Mouse (Mus musculus) liver, embryonic 13.5 days (tissue): ENCODE results near the gene Samd4b. TPM values are rescaled to one million over a fixed set of nuclear protein-coding genes. Genes with fewer than 3 reads are reported as not detected.
"Not testable (repeated sequence)": the region's sequence is repeated elsewhere in the genome, so short reads cannot be mapped to it uniquely, and the experiment has no call there.

Experiments
- ATAC-seq: fragments of 200-750 bp; cut with Nextera tagmentation; 2 replicates; pipeline ENCODE4 v1.8.0; 2017; ENCODE audit warnings: low read depth, mild to moderate bottlenecking, moderate number of reproducible peaks, moderate library complexity
- DNase-seq: peaks from one replicate; pipeline ENCODE4 v3.0.0; 2022
- H3K27ac ChIP-seq: fragments of 300-500 bp; sonication (generic); 2 replicates; pipeline ENCODE4 v1.5.1; 2015; ENCODE audit warnings: moderate library complexity, mild to moderate bottlenecking, inconsistent platforms
- H3K27me3 ChIP-seq: fragments of 300-500 bp; sonication (generic); 2 replicates; pipeline ENCODE4 v1.6.1; 2015; ENCODE audit warnings: mild to moderate bottlenecking, inconsistent platforms
- H3K36me3 ChIP-seq: fragments of 300-500 bp; sonication (generic); 2 replicates; pipeline ENCODE4 v1.6.1; 2015; ENCODE audit warnings: mild to moderate bottlenecking, inconsistent platforms
- H3K4me1 ChIP-seq: fragments of 300-500 bp; sonication (generic); replicated peaks from 2 replicates; pipeline ENCODE4 v1.6.1; 2015; ENCODE audit warnings: inconsistent platforms
- H3K4me2 ChIP-seq: fragments of 300-500 bp; sonication (generic); 2 replicates; pipeline ENCODE4 v1.6.1; 2015; ENCODE audit warnings: inconsistent platforms, mild to moderate bottlenecking, moderate library complexity
- H3K4me3 ChIP-seq: fragments of 300-500 bp; sonication (generic); replicated peaks from 2 replicates; pipeline ENCODE4 v1.5.1; 2015; ENCODE audit warnings: mild to moderate bottlenecking, inconsistent platforms
- H3K9ac ChIP-seq: fragments of 300-500 bp; sonication (generic); 2 replicates; pipeline ENCODE4 v1.6.1; 2015; ENCODE audit warnings: mild to moderate bottlenecking, inconsistent platforms
- H3K9me3 ChIP-seq: fragments of 300-500 bp; sonication (generic); replicated peaks from 2 replicates; pipeline ENCODE4 v1.6.1; 2016; ENCODE audit warnings: inconsistent platforms
- WGBS: fragments of 180-500 bp; shearing (Covaris S2); methylation state at CpG from one replicate; pipeline ENCODE4 v1.1.7; 2015; ENCODE audit not compliant: insufficient replicate concordance; 5-methylcytosine and 5-hydroxymethylcytosine counted together
- polyA plus RNA-seq: library from polyadenylated mRNA; unstranded; fragments of >200 nt; fragmentation: Nextera tagmentation; extraction: Ambion mirVana; gene quantifications from 2 replicates; pipeline ENCODE4 v1.2.1, GENCODE M21; 2015

Samd4b gene
- polyA plus RNA-seq, 1 experiment from 2014 or later: 4.1 TPM

DNA sequence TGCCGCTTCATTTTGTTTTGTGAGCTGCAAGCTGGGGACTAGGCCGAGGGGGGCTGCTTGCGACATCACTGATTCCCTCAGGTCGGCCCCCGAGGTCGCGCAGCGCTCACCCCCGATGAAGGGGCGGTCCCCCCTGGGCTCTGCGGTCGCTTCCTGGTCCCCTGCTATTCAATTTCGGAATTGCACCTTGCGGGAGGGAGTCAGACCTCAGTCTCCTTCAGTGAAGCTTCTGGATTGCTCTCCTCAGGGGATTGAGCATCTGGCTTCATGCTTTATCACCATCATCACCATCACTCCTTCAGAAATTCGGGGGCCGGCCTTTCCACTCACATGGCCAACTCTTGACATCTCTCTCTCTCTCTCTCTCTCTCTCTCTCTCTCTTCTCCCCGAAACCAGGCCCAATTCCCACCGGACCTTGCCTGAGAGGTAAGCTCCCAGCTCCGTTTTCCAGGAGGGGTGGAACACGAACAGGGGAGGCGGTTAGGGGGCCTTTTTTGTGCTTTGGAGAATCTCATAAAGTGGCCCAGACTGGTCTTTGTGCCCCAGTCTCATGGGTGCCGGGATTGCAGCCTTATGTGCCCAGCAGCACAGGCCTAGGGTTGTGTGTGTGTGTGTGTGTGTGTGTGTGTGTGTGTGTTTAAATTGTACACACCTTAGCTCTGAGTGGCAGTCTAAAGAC lies 204.5 kb downstream of the Samd4b start:
- DNase-seq (no peak), ATAC-seq (no peak)
- peaks cover 62% of the 10 kb centered on the region for H3K36me3 ChIP-seq

DNA sequence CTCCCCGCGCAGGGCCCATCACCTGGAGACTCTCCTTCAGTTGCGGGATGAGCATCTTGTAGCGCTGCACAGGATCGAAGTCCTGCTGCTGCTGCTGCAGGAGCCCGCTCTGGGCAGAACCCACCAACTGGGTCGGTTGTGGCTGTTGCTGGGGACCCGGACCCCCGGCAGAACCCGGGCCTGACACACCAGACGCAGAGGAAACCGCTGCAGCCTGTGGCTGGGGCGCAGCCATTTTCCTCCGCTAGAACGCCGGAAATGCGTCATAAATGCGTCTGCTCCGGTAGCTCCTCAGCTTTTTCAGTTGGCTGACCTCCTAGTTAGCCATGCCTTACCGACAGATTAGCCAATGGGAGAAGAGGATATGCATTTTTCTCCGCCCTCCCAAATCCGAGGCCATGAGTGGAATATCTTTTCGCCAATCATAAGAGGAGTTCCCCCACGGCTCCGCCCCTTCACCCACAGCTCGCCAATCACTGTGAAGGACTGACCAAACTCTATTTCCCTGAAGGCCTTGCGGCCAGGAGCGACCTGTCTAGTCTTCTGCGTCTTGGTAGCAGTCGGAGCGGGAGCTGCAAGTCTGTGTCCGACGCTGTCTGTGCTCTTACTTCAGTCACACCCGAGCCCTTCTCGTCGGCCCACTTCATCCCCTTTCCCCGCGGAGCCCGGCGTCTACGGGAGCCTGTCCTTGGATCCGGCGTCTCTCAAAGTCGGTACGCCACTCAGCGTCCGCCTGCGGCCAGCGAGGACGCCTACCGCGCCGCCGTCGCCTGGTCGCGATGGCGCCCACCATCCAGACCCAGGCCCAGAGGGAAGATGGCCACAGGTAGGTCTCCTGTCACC lies 205.3 kb downstream of the Samd4b start, which contains the start of the genes Med29 and Paf1:
Gene Med29 (minus strand): TSS at position 280 of the 843 bp plus-strand sequence.
Gene Paf1 (plus strand): TSS at position 523 of the 843 bp plus-strand sequence.
- Histone ChIP-seq H3K4me1 (peaks cover 33% of the 10 kb centered on the region), H3K9me3 (no peaks in the 10 kb centered on the region), H3K9ac (peak within 1 kb of the TSS; percentile 85), H3K4me2 (peak within 1 kb of the TSS; percentile 95), H3K36me3 (peaks cover 62% of the 10 kb centered on the region), H3K4me3 (peak within 1 kb of the TSS; percentile 85), H3K27me3 (no peaks in the 10 kb centered on the region), H3K27ac (peak within 1 kb of the TSS; percentile 77)
- DNase-seq (peak; percentile 97), ATAC-seq (peak; percentile 97)
- under 1% methylated on average over 58 of the region's 58 CpGs for WGBS

More for the DNA sequence above, 204.5 kb downstream of the Samd4b start:
- Histone ChIP-seq H3K9ac (peak overlapping the region; percentile 85), H3K27me3 (no peaks in the 10 kb centered on the region), H3K9me3 (no peaks in the 10 kb centered on the region), H3K4me1 (peaks cover 27% of the 10 kb centered on the region), H3K4me2 (peak overlapping the region; percentile 95), H3K27ac (peak overlapping the region; percentile 77), H3K4me3 (peak overlapping the region; percentile 85)
- 5% methylated on average over 22 of the region's 22 CpGs for WGBS

DNA sequence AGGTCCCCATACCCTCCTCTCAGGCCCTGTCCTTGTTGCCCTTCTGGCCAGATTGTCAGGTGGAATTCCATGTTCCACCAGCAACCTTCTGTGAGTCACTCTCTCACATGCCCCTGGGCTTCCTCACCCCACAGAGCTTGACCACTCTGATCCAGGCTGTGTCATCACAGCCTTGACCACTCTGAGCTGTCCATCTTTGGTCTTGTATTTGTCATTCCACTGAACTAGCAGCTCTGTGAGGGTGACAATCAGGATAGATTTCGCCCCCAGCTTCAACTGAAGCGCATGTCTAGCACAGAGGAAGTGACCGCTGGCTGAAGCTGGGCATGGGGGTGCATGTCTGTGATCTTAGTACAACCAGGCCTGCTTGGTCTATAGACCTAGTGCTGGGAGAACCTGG lies 207.6 kb downstream of the Samd4b start:
- Histone ChIP-seq H3K9me3 (no peaks in the 10 kb centered on the region), H3K4me2 (no peak overlapping the region), H3K27ac (no peak overlapping the region), H3K27me3 (no peaks in the 10 kb centered on the region), H3K4me1 (peaks cover 44% of the 10 kb centered on the region), H3K36me3 (peaks cover 57% of the 10 kb centered on the region), H3K4me3 (no peak overlapping the region), H3K9ac (no peak overlapping the region)
- no peak for ATAC-seq
- no peak for DNase-seq
- WGBS: 86% methylated on average over 3 of the region's 3 CpGs

DNA sequence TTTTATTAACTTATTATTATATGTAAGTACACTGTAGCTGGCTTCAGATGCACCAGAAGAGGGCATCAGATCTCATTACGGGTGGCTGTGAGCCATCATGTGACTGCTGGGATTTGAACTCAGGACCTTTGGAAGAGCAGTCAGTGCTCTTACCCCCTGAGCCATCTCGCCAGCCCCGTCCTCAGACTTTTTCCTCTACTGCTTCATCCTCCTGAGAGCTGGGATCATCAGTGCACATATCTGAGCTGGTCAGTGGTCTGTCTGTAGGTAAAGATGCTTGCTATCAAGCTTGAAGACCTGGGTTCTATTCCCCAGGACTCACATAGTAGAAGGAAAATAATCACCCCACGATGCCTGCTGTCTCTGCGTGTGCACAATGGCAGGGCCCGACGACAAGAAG lies 210.6 kb downstream of the Samd4b start:
- H3K4me3 ChIP-seq, H3K9ac ChIP-seq, ATAC-seq, H3K4me2 ChIP-seq, DNase-seq, H3K27me3 ChIP-seq, H3K27ac ChIP-seq, H3K9me3 ChIP-seq: not testable (repeated sequence)
- Histone ChIP-seq H3K36me3 (peaks cover 52% of the 10 kb centered on the region), H3K4me1 (peaks cover 63% of the 10 kb centered on the region)
- WGBS: 72% methylated on average over 7 of the region's 7 CpGs

DNA sequence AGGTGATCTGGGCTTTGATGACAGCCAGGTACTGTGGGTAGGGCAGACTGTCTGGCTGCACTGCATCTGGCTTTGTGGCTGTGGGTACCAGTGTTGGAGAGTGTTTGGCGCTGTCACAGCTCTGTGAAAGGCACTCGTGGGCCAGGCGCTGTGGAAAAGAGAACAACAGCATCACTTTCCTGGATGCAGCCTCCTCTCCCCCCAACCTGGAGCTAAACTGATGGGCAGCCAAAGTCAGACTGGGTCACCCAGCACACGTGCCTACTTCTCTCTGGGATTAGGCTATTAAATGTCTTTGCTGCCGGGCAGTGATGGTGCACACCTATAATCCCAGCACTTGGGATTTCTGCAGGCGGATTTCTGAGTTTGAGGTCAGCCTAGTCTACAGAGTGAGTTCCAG lies 211.1 kb downstream of the Samd4b start:
- Histone ChIP-seq H3K4me1 (peaks cover 66% of the 10 kb centered on the region), H3K36me3 (peaks cover 52% of the 10 kb centered on the region)
- not testable (repeated sequence) for H3K9ac ChIP-seq, DNase-seq, H3K9me3 ChIP-seq, H3K27me3 ChIP-seq, H3K27ac ChIP-seq, H3K4me2 ChIP-seq, H3K4me3 ChIP-seq, ATAC-seq
- WGBS: 67% methylated on average over 6 of the region's 6 CpGs

DNA sequence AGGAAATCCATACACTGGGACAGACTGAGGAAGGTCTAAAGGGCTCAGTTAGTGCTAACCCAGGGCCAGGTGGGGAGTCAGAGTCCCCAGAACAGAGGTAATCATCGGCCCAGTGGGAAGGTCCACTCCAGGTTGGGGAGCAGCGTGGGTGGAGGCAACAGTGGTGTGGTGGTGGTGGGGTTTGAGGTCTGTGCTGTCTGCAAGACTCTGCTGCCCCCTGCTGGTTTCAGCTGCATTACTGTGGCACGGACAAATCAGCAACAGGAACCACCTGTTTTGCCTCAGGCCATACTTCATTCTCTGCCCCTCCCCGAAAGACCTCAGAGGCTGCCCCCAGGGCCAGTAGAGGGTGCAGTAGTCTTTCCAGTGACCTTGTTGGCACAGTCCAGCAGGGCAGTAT lies 211.5 kb downstream of the Samd4b start:
- DNase-seq (peak; percentile 70), ATAC-seq (peak; percentile 30)
- Histone ChIP-seq H3K4me1 (peaks cover 66% of the 10 kb centered on the region), H3K27me3 (no peaks in the 10 kb centered on the region), H3K27ac (peak overlapping the region; percentile 67), H3K9ac (no peak overlapping the region), H3K4me3 (no peak overlapping the region), H3K36me3 (peaks cover 52% of the 10 kb centered on the region), H3K9me3 (no peaks in the 10 kb centered on the region), H3K4me2 (peak overlapping the region; percentile 18; the same call in 1 of the 2 replicates)
- WGBS: 7% methylated on average over 4 of the region's 4 CpGs

DNA sequence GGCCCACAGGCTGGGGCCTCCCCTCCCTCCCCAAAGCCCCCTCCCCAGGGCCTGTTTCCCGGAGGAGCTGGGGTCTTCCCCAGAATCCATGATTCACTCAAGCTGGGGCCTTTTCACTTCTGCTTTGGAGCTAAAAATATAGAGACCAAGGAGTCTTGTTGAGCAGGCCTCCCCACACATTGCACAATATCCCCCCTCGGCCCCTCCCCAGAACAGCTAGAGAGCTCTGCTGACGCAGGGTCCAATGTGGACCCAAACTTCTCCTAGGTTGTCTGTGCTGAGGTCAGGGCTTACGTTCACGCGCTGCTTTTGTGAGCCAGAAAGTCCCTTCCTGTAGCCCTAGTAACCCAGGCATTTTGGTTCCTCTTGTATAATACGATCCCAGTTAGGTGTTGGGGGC lies 211.9 kb downstream of the Samd4b start:
- 49% methylated on average over 7 of the region's 7 CpGs for WGBS
- ATAC-seq (no peak), DNase-seq (peak; percentile 15)
- Histone ChIP-seq H3K4me1 (peaks cover 66% of the 10 kb centered on the region), H3K27ac (peak overlapping the region; percentile 67), H3K9ac (no peak overlapping the region; the same call in 1 of the 2 replicates), H3K27me3 (no peaks in the 10 kb centered on the region), H3K36me3 (peaks cover 51% of the 10 kb centered on the region), H3K9me3 (no peaks in the 10 kb centered on the region), H3K4me3 (no peak overlapping the region), H3K4me2 (peak overlapping the region; percentile 18; the same call in 1 of the 2 replicates)

DNA sequence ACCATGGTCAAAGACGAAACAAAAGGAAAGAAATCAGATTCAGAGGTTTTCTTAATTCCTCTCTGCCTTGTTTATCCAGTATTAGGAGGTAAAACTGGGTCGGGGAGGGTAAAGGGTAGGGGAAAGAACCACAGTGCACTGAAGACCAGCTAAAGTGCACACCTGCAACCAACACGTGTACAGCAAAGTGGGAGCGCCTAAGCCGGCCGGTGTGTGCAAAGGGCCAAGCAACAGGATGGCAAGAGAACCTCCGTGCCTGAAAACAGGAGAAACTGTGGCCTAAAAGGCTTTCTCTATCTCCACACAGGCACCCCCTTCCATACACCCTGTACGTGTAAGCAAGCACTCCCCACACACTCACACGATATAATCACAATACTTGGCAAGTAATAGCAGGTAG lies 212.7 kb downstream of the Samd4b start:
- H3K4me2 ChIP-seq: no peak overlapping the region
- no peaks in the 10 kb centered on the region for H3K27me3 ChIP-seq
- WGBS: 88% methylated on average over 9 of the region's 9 CpGs
- DNase-seq (no peak), ATAC-seq (no peak)
- H3K9me3 ChIP-seq: no peaks in the 10 kb centered on the region
- peaks cover 73% of the 10 kb centered on the region for H3K4me1 ChIP-seq
- peak overlapping the region; percentile 67 for H3K27ac ChIP-seq
- no peak overlapping the region; the same call in 1 of the 2 replicates for H3K9ac ChIP-seq
- H3K4me3 ChIP-seq: no peak overlapping the region
- H3K36me3 ChIP-seq: peaks cover 43% of the 10 kb centered on the region

DNA sequence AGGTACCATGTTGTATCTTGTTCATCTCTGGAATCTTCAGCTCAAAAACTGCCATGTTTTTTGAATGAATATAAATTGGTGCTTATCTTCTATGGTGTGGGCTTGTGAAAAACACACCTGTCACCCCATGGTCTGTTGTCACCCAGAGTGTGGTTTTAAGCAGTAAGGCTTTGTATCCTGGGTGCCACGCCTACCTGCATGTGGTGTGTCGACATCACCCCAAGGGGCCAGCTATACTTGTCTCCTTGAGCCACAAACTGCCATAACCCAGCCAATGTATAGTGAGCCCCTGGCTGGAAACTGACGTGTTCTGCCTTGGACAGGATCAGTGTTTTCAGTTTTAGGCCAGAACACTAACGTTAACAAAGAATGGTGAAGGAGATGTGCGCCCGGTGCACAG lies 213.8 kb downstream of the Samd4b start:
- H3K9ac ChIP-seq: no peak overlapping the region
- ATAC-seq: no peak
- no peaks in the 10 kb centered on the region for H3K27me3 ChIP-seq
- H3K27ac ChIP-seq: peak overlapping the region; percentile 89
- 57% methylated on average over 6 of the region's 6 CpGs for WGBS
- no peak overlapping the region for H3K4me3 ChIP-seq
- H3K4me1 ChIP-seq: peaks cover 83% of the 10 kb centered on the region
- peaks cover 34% of the 10 kb centered on the region for H3K36me3 ChIP-seq
- no peaks in the 10 kb centered on the region for H3K9me3 ChIP-seq
- no peak overlapping the region for H3K4me2 ChIP-seq
- no peak for DNase-seq

DNA sequence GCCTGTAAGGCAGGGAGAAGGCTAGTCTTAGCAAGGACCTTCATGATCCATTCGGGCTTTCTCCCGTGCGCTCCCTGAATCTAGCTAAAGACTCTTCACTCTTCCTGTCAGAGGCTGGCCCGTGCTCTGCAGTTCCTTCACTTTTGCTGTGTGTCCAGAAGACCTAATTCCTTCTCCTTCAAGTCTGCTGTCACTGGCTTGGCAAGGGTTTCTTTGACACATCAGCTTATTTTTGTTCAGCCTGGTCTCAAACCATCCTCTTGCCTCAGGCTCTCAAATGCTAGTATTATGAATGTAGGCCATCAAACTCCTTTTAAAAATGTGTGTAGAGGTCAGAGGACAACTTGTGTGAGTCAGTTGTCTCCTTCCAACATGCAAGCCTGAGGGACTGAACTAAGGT lies 214.3 kb downstream of the Samd4b start:
- Histone ChIP-seq H3K27me3 (no peaks in the 10 kb centered on the region), H3K36me3 (peaks cover 28% of the 10 kb centered on the region), H3K4me1 (peaks cover 84% of the 10 kb centered on the region), H3K4me3 (no peak overlapping the region), H3K4me2 (peak overlapping the region; percentile 92; the same call in 1 of the 2 replicates), H3K27ac (peak overlapping the region; percentile 89), H3K9ac (0 out of 2 replicates have a peak overlapping the region, but pooled peaks have one; percentile 81), H3K9me3 (no peaks in the 10 kb centered on the region)
- 41% methylated on average over 4 of the region's 4 CpGs for WGBS
- ATAC-seq (no peak), DNase-seq (no peak)

DNA sequence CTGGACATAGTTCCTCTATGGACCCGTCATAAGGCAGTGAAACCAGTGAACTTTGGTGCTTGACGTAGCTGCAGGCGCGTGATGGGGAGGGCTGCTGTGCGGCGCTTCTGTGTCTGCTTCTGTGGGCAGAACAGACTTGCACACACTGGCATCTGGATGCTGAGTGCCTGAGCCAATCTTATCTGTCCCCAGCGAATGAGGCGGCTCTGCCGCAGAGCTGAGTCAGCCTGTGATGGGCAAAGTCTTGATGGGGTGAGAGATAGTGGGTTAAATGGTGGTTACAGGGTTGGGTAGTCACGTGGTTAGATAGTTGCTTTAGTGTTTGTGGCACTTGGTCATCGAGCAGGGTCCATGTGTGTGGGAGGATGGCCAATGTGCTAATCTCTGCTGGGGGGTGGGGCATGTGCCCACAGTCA lies 215.0 kb downstream of the Samd4b start:
- Histone ChIP-seq H3K4me3 (peak overlapping the region; percentile 61), H3K9me3 (no peaks in the 10 kb centered on the region), H3K9ac (peak overlapping the region; percentile 81), H3K27ac (peak overlapping the region; percentile 89), H3K4me1 (peaks cover 84% of the 10 kb centered on the region), H3K36me3 (peaks cover 22% of the 10 kb centered on the region), H3K4me2 (peak overlapping the region; percentile 92), H3K27me3 (no peaks in the 10 kb centered on the region)
- DNase-seq: peak; percentile 74
- ATAC-seq: peak; percentile 66
- WGBS: 2% methylated on average over 11 of the region's 11 CpGs
